Mouse (Mus musculus) embryonic fibroblast, embryonic 13.5 days (primary cell): ENCODE measurements around the gene Fgr.

Experiments used
- CTCF ChIP-seq: IDR thresholded peaks from 2 replicates; pipeline ENCODE4 v1.5.1; 2011; ENCODE audit warnings: mild to moderate bottlenecking, control low read depth, low read length, moderate library complexity, borderline replicate concordance; ENCODE audit not compliant: insufficient read depth
- POLR2A ChIP-seq: IDR thresholded peaks from 2 replicates; pipeline ENCODE4 v1.6.1; 2011; ENCODE audit warnings: low read depth, mild to moderate bottlenecking, control low read depth, low read length, moderate library complexity

GRCm38 (mm10) chr4:133013266-133013891, 39.5 kb downstream of the Fgr start:
- TF ChIP-seq POLR2A (peak; percentile 23; the same call in 1 of the 2 replicates), CTCF (no peak)
